Mouse (Mus musculus): ENCODE data around the gene Tnfsf14. TPM values are rescaled to one million over a fixed set of nuclear protein-coding genes. Genes with fewer than 3 reads are reported as not detected.

Gene Tnfsf14
- polyA plus RNA-seq, 1 experiment from 2014 or later: 0.08 TPM

- H3K4me3 ChIP-seq (replicated peaks): no peak overlapping the region
- no peaks in the 10 kb centered on the region for H3K36me3 ChIP-seq
- H3K4me1 ChIP-seq: peaks cover 10% of the 10 kb centered on the region
- WGBS: 83% methylated on average over 4 of the region's 4 CpGs
- H3K27ac ChIP-seq: no peak overlapping the region
- peaks cover 21% of the 10 kb centered on the region for H3K27me3 ChIP-seq
- no peak for ATAC-seq (replicated peaks; ENCODE audit: low FRiP score)
- no peaks in the 10 kb centered on the region for H3K9me3 ChIP-seq (replicated peaks)
- no peak overlapping the region for H3K9ac ChIP-seq
- H3K4me2 ChIP-seq: no peak overlapping the region
Measured at GRCm38 (mm10) chr17:57153787-57154186, 40.2 kb downstream of the Tnfsf14 start.

GRCm38 (mm10) chr17:57153006-57153405 is 41.0 kb downstream of the Tnfsf14 start:
- Histone ChIP-seq H3K4me3 (replicated peaks) (no peak overlapping the region), H3K4me1 (peaks cover 10% of the 10 kb centered on the region), H3K9ac (no peak overlapping the region), H3K27me3 (peaks cover 29% of the 10 kb centered on the region), H3K9me3 (replicated peaks) (no peaks in the 10 kb centered on the region), H3K36me3 (no peaks in the 10 kb centered on the region), H3K27ac (no peak overlapping the region), H3K4me2 (no peak overlapping the region)
- no peak for ATAC-seq (replicated peaks; ENCODE audit: low FRiP score)
- 85% methylated on average over 6 of the region's 6 CpGs for WGBS

- Histone ChIP-seq H3K4me3 (replicated peaks) (peak within 1 kb of the TSS; percentile 40), H3K4me1 (peaks cover 10% of the 10 kb centered on the region), H3K9ac (peak within 1 kb of the TSS; percentile 19), H3K9me3 (replicated peaks) (no peaks in the 10 kb centered on the region), H3K4me2 (peak within 1 kb of the TSS; percentile 74), H3K27ac (no peak within 1 kb of the TSS), H3K27me3 (peaks cover 51% of the 10 kb centered on the region), H3K36me3 (no peaks in the 10 kb centered on the region)
- 2% methylated on average over 39 of the region's 39 CpGs for WGBS
- peak; percentile 66; the same call in 1 of the 2 replicates for ATAC-seq (replicated peaks; ENCODE audit: low FRiP score)
Measured at GRCm38 (mm10) chr17:57148994-57149803, 44.8 kb downstream of the Tnfsf14 start, which contains the start of gene Cd70. Gene Cd70 (minus strand): TSS chr17:57149777.

GRCm38 (mm10) chr17:57148343-57148742 is 45.6 kb downstream of the Tnfsf14 start:
- peaks cover 10% of the 10 kb centered on the region for H3K4me1 ChIP-seq
- no peaks in the 10 kb centered on the region for H3K9me3 ChIP-seq (replicated peaks)
- H3K4me2 ChIP-seq: no peak overlapping the region
- H3K36me3 ChIP-seq: no peaks in the 10 kb centered on the region
- no peak overlapping the region for H3K4me3 ChIP-seq (replicated peaks)
- no peak for ATAC-seq (replicated peaks; ENCODE audit: low FRiP score)
- peaks cover 51% of the 10 kb centered on the region for H3K27me3 ChIP-seq
- H3K9ac ChIP-seq: no peak overlapping the region
- H3K27ac ChIP-seq: no peak overlapping the region
- WGBS: 68% methylated on average over 4 of the region's 4 CpGs

- Histone ChIP-seq H3K4me3 (replicated peaks) (no peak overlapping the region), H3K4me1 (peaks cover 10% of the 10 kb centered on the region), H3K36me3 (no peaks in the 10 kb centered on the region), H3K27me3 (peaks cover 43% of the 10 kb centered on the region), H3K4me2 (no peak overlapping the region), H3K9me3 (replicated peaks) (no peaks in the 10 kb centered on the region), H3K9ac (no peak overlapping the region), H3K27ac (no peak overlapping the region)
- no peak for ATAC-seq (replicated peaks; ENCODE audit: low FRiP score)
- WGBS: 66% methylated on average over 1 of the region's 1 CpGs
Measured at GRCm38 (mm10) chr17:57145115-57145514, 48.9 kb downstream of the Tnfsf14 start.

- 83% methylated on average over 3 of the region's 3 CpGs for WGBS
- Histone ChIP-seq H3K4me2 (no peak overlapping the region), H3K36me3 (no peaks in the 10 kb centered on the region), H3K4me3 (replicated peaks) (no peak overlapping the region), H3K9ac (no peak overlapping the region), H3K4me1 (no peaks in the 10 kb centered on the region; the same call in 1 of the 2 replicates), H3K27ac (no peak overlapping the region), H3K9me3 (replicated peaks) (no peaks in the 10 kb centered on the region), H3K27me3 (peaks cover 29% of the 10 kb centered on the region)
- no peak for ATAC-seq (replicated peaks; ENCODE audit: low FRiP score)
Measured at GRCm38 (mm10) chr17:57143704-57144103, 50.3 kb downstream of the Tnfsf14 start.

GRCm38 (mm10) chr17:57139708-57140107 is 54.3 kb downstream of the Tnfsf14 start:
- no peak overlapping the region for H3K4me3 ChIP-seq (replicated peaks)
- 97% methylated on average over 3 of the region's 3 CpGs for WGBS
- no peak overlapping the region for H3K9ac ChIP-seq
- no peak overlapping the region for H3K4me2 ChIP-seq
- H3K4me1 ChIP-seq: no peaks in the 10 kb centered on the region
- no peak overlapping the region for H3K27ac ChIP-seq
- H3K9me3 ChIP-seq (replicated peaks): no peaks in the 10 kb centered on the region
- no peak for ATAC-seq (replicated peaks; ENCODE audit: low FRiP score)
- peaks cover under 1% of the 10 kb centered on the region; the same call in 1 of the 2 replicates for H3K27me3 ChIP-seq
- no peaks in the 10 kb centered on the region for H3K36me3 ChIP-seq

Small RNA genes within 50 kb of the gene (microRNA-seq; reads per million reads assigned to microRNA genes)
- gene Mir6978: not detected

Other genes starting within 250 kb of the Tnfsf14 start
- gene Acer1, start 212.1 kb downstream of the Tnfsf14 start, polyA plus RNA-seq (2015; fragmentation: Nextera tagmentation; extraction: Ambion mirVana): 0.15 TPM in 1 of 2 replicates, not detected in the other
- 150 and 165 TPM in 2 replicates for gene Clpp, start 203.9 kb downstream of the Tnfsf14 start, polyA plus RNA-seq (2015; fragmentation: Nextera tagmentation; extraction: Ambion mirVana)
- 55.3 and 56.7 TPM in 2 replicates for gene Alkbh7, start 196.8 kb downstream of the Tnfsf14 start, polyA plus RNA-seq (2015; fragmentation: Nextera tagmentation; extraction: Ambion mirVana)
- gene Pspn, start 194.2 kb downstream of the Tnfsf14 start, polyA plus RNA-seq (2015; fragmentation: Nextera tagmentation; extraction: Ambion mirVana): 0.87 and 1.3 TPM in 2 replicates
- 64.0 and 70.3 TPM in 2 replicates for gene Gtf2f1, start 182.9 kb downstream of the Tnfsf14 start, polyA plus RNA-seq (2015; fragmentation: Nextera tagmentation; extraction: Ambion mirVana)
- gene Gm17949, start 182.7 kb downstream of the Tnfsf14 start, polyA plus RNA-seq (2015; fragmentation: Nextera tagmentation; extraction: Ambion mirVana): 0.30 and 0.37 TPM in 2 replicates
- gene Khsrp, start 162.7 kb downstream of the Tnfsf14 start, polyA plus RNA-seq (2015; fragmentation: Nextera tagmentation; extraction: Ambion mirVana): 46.1 TPM in 2 replicates
- 0.26 TPM in 1 of 2 replicates, not detected in the other for gene Slc25a41, start 152.5 kb downstream of the Tnfsf14 start, polyA plus RNA-seq (2015; fragmentation: Nextera tagmentation; extraction: Ambion mirVana)
- gene Crb3, start 135.1 kb downstream of the Tnfsf14 start, polyA plus RNA-seq (2015; fragmentation: Nextera tagmentation; extraction: Ambion mirVana): 49.9 and 52.7 TPM in 2 replicates
- 11.4 and 12.9 TPM in 2 replicates for gene Slc25a23, start 134.3 kb downstream of the Tnfsf14 start, polyA plus RNA-seq (2015; fragmentation: Nextera tagmentation; extraction: Ambion mirVana)
- gene Dennd1c, start 115.7 kb downstream of the Tnfsf14 start, polyA plus RNA-seq (2015; fragmentation: Nextera tagmentation; extraction: Ambion mirVana): 4.7 and 6.0 TPM in 2 replicates
- 23.6 and 29.4 TPM in 2 replicates for gene Tubb4a, start 106.4 kb downstream of the Tnfsf14 start, polyA plus RNA-seq (2015; fragmentation: Nextera tagmentation; extraction: Ambion mirVana)
- 10.2 and 10.4 TPM in 2 replicates for gene Tnfsf9, start 88.9 kb downstream of the Tnfsf14 start, polyA plus RNA-seq (2015; fragmentation: Nextera tagmentation; extraction: Ambion mirVana)
- 0.38 TPM in 1 of 2 replicates, not detected in the other for gene Cd70, start 44.4 kb downstream of the Tnfsf14 start, polyA plus RNA-seq (2015; fragmentation: Nextera tagmentation; extraction: Ambion mirVana)
- 2.3 and 5.4 TPM in 2 replicates for gene C3, start 34.0 kb upstream of the Tnfsf14 start, polyA plus RNA-seq (2015; fragmentation: Nextera tagmentation; extraction: Ambion mirVana)
- gene Gpr108, start 54.3 kb upstream of the Tnfsf14 start, polyA plus RNA-seq (2015; fragmentation: Nextera tagmentation; extraction: Ambion mirVana): 35.6 and 39.5 TPM in 2 replicates
- gene Trip10, start 55.3 kb upstream of the Tnfsf14 start, polyA plus RNA-seq (2015; fragmentation: Nextera tagmentation; extraction: Ambion mirVana): 44.5 and 47.5 TPM in 2 replicates
- gene Vav1, start 84.9 kb upstream of the Tnfsf14 start, polyA plus RNA-seq (2015; fragmentation: Nextera tagmentation; extraction: Ambion mirVana): 1.7 and 1.8 TPM in 2 replicates
- gene Adgre1, start 164.5 kb upstream of the Tnfsf14 start, polyA plus RNA-seq (2015; fragmentation: Nextera tagmentation; extraction: Ambion mirVana): 4.3 and 4.6 TPM in 2 replicates